Mouse (Mus musculus) heart, postnatal 0 days (tissue): ENCODE results near the gene Paqr5.

Experiments
- CTCF ChIP-seq: IDR thresholded peaks from 2 replicates; pipeline ENCODE4 v1.5.1; 2016; ENCODE audit warnings: antibody characterized with exemption, control low read depth, low read depth
- EP300 ChIP-seq: IDR thresholded peaks from 2 replicates; pipeline ENCODE4 v1.6.1; 2016; ENCODE audit warnings: antibody characterized with exemption, low read depth

- TF ChIP-seq CTCF = 0 out of 2 replicates have a peak, but pooled peaks have one; percentile 6
- TF ChIP-seq EP300 = no peak
These were observed 11.2 kb downstream of the Paqr5 start for GRCm38 (mm10) chr9:62015504-62015903.
